Mouse (Mus musculus): Measurements from ENCODE around the gene Phldb1.
"Not testable (repeated sequence)": the region's sequence is repeated elsewhere in the genome, so short reads cannot be mapped to it uniquely, and the experiment has no call there.

Phldb1 gene

DNA sequence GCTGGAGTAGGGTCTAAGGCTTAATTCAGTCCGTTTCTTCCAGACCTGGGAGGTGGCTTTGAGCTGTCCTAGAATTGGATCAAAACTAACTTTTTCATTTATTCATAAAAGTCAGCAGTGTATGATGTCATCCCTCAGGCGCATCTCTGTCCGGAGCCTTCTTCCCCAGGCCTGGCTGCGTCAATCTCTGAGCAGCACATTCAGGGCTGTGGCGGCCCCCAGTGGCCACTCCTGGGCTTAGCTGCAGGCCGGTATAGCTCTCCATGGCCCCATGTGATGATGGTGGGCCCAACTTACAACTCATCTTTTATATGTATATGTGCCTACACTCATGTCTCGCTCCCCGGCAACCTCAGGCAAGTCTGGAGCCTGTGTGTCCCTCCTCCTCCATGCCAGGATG is 83.0 kb downstream of the Phldb1 start:
- no peak for DNase-seq (ENCODE audit: low spot score)

DNA sequence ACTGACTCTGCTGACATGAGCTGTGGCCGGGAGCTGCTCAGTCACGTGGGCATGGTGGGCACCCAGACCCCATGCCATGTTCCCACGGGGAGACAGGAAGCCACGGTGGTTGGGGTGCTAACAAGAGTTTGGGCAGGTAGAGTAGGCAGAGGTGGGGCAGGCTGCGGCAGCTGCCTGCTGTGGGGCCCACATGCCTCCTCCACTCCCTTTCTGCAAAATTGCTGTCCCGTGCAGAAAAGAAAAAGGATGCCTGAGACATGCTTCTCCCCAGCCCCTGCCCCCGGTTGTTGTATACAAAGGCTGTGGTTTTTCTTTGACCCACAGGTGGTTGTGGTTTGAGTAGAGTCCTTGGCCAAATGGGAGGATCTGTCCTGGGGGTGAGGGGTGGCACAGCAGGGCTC is 86.1 kb downstream of the Phldb1 start:
- no peak for DNase-seq (ENCODE audit: low spot score)

DNA sequence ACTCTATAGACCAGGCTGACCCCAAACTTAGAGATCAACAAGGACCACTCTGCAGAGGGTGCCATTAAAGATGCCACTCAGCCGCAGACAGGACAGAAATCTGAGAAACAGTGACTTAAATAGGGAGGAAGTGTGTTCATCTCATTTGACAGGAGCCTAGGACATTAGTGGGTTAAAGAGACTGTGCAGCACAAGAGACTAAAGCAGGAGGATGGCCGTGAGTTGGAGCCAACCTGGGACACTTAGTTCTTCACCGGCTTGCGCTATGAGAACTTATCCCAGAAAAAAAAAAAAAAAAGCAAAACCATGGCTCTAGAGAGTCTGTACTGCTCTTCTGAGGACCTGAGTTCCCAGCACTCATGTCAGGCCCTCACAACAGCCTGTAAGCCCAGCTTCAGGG is 87.3 kb downstream of the Phldb1 start:
- no peak for DNase-seq (ENCODE audit: low spot score)

- no peak for DNase-seq (ENCODE audit: low spot score)
These were observed 88.0 kb downstream of the Phldb1 start for GRCm38 (mm10) chr9:44647026-44647425.

GRCm38 (mm10) chr9:44646366-44646765 is 88.6 kb downstream of the Phldb1 start:
- DNase-seq (ENCODE audit: low spot score) = no peak

DNA sequence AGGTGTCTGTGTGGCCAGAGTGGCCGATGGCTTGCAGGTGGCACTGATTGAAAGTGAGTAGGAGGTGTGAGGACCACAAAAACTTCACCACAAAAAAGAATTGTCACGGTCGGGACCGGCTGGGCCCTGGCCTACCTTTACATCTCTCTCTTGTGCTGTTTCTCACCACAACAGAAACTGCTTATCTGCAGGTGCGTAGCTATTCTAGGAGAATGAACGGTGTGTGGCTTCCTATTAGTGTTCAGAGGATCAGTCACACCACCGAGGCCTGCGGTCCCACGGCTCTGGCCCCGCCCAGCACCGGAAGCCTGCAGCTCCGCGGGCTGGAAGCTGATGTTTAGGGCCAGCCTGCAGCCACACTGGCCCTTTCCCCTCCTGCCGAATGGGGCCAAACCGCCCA is 89.1 kb downstream of the Phldb1 start:
- DNase-seq (ENCODE audit: low spot score) = no peak

DNA sequence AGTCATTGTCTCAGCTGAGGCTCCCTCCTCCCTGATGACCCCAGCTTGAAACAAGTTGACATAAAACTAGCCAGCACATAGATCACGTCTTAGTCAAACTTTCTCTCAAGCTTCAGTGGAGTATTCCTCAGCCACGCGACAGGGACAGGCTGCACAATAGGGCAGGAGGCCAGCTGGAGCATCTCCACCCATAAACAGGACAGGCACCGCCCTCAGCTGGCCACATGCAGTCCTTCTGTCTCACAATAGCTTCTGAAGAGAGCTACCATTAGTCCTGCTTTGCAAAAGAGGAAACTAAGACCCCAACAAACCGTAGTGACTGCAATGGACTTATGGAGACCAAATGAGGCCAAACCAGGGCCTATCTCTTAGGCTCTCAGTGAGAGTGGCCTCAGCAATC is 89.5 kb downstream of the Phldb1 start:
- DNase-seq (ENCODE audit: low spot score) = no peak

DNA sequence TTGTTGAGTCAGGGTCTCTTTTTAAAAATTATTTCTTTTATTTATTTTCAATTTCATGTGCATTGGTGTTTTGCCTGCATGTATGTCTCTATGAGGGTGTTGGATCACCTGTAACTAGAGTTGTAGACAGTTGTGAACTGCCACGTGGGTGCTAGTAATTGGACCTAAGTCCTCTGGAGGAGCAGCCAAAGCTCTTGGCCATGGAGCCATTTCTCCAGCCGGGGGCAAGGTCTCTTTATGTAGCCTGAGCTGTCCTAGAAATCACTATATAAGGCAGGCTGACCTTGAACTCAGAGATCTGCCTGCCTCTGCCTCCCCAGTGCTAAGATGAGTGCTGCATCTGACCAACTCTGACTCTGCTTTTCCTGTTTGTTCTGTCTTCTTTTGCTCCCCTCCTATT is 90.8 kb downstream of the Phldb1 start:
- no peak for DNase-seq (ENCODE audit: low spot score)

DNA sequence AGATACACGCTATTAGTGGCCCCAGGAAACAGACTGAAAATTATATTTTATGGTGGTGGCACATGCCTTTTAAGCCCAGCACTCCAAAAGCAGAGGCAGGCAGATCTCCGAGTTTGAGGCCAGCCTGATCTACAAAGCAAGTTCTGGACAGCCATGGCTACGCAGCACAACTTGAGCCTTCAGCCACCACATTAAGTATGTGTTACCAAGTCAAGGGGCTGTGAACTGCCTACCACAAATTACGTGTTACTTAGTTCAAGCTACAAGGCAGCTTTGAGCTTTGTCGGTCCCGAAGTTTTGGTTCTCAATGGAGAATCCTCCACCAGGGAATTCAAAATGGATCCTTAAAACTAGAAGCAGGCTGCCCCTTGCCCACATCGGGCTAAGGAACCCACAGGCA is 91.9 kb downstream of the Phldb1 start:
- DNase-seq (ENCODE audit: low spot score) = no peak

GRCm38 (mm10) chr9:44641616-44642015 is 93.4 kb downstream of the Phldb1 start:
- DNase-seq (ENCODE audit: low spot score) = no peak

DNA sequence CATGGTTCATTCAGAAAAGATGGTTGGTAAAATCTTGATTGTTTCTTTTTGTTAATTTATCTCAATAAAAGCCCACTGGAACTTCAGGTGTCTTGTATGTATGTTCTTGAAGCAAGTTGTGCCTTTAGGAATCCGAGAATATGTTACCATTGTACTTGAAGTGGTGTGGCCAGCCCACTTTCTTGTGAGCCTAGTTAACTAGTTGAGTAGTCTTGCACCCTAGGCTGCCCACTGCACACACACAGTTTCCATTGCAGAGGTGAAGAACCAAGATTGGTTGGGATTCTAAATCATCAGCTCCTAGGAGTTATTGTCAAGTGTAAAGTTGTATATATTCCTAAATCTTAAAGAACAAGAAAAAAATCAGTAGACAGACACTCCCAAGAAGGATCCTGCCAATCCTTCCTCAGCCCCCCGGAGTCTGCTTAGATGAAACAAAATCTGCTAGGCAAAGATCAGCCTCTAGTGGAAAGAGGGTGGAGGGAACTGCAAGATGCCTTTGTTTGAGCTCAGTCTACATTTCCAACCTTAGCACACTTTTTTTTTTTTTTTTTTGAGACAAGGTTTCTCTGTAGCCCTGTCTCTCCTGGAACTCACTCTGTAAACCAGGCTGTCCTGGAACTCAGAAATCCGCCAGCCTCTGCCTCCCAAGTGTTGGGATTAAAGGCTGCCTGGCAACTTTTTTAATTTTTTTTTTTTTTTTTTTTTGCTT is 94.2 kb downstream of the Phldb1 start:
- no peak for DNase-seq (ENCODE audit: low spot score)

GRCm38 (mm10) chr9:44640028-44640427 is 95.0 kb downstream of the Phldb1 start:
- DNase-seq (ENCODE audit: low spot score) = not testable (repeated sequence)

GRCm38 (mm10) chr9:44638726-44639125 is 96.3 kb downstream of the Phldb1 start:
- not testable (repeated sequence) for DNase-seq (ENCODE audit: low spot score)

DNA sequence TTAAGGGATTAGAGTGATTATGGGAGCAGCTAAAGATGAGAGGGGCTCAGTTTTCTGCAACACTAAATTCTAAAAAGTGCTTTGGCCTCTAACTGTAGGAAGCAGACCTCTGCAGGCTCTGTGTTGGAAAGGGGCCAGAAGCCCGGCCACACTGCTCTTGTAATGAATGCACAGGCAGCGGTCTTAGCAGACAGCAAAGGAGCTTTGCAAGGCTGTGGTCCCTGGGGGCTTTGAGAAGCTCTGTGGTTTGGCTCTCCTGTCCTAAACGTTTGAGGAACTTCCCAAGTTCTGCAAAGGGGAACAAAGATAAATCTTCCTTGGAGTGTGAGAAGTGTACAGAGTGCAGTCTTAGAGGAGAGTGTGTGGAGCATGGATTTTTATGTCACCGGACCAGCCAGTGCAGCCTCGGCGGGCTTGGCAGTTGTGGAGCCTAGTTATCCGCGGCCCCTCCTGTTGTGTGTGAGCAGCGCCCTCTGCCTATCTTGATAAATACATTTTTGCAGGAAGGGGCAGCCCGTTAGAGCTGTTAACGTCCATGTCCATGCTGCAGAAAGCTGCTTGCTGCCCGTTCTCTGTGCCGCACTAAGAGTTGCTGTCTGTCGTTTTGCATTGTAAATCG is 97.3 kb downstream of the Phldb1 start:
- peak; percentile 48 for DNase-seq (ENCODE audit: low spot score)
